Mouse (Mus musculus) cerebellum, adult 11 months (tissue): Measurements from ENCODE around the gene Ror1.

Experiments used
- DNase-seq: peaks from one replicate; pipeline ENCODE4 v3.0.0; 2022

Gene Ror1

GRCm38 (mm10) chr4:100118676-100119075, 23.1 kb downstream of the Ror1 start:
- DNase-seq, result no peak

- no peak for DNase-seq
Observed at GRCm38 (mm10) chr4:100119431-100119830, 23.8 kb downstream of the Ror1 start.

GRCm38 (mm10) chr4:100120547-100120946, 25.0 kb downstream of the Ror1 start:
- peak; percentile 61 for DNase-seq

GRCm38 (mm10) chr4:100122436-100122835, 26.8 kb downstream of the Ror1 start:
- DNase-seq, result no peak

- DNase-seq, result no peak
Observed at GRCm38 (mm10) chr4:100123519-100123918, 27.9 kb downstream of the Ror1 start.

GRCm38 (mm10) chr4:100124056-100124455, 28.5 kb downstream of the Ror1 start:
- DNase-seq, result no peak

- DNase-seq, result no peak
Observed at GRCm38 (mm10) chr4:100124935-100125334, 29.3 kb downstream of the Ror1 start.

- DNase-seq, result no peak
Observed at GRCm38 (mm10) chr4:100126531-100127310, 31.1 kb downstream of the Ror1 start.

GRCm38 (mm10) chr4:100128026-100128922, 32.7 kb downstream of the Ror1 start:
- peak; percentile 53 for DNase-seq

- DNase-seq, result peak; percentile 66
Observed at GRCm38 (mm10) chr4:100129201-100129600, 33.6 kb downstream of the Ror1 start.

- DNase-seq, result no peak
Observed at GRCm38 (mm10) chr4:100130771-100131475, 35.3 kb downstream of the Ror1 start.

- DNase-seq, result no peak
Observed at GRCm38 (mm10) chr4:100131488-100131887, 35.9 kb downstream of the Ror1 start.

- no peak for DNase-seq
Observed at GRCm38 (mm10) chr4:100132261-100132660, 36.7 kb downstream of the Ror1 start.

- no peak for DNase-seq
Observed at GRCm38 (mm10) chr4:100136046-100136445, 40.5 kb downstream of the Ror1 start.

- no peak for DNase-seq
Observed at GRCm38 (mm10) chr4:100137102-100137835, 41.7 kb downstream of the Ror1 start.

- DNase-seq, result no peak
Observed at GRCm38 (mm10) chr4:100141626-100142025, 46.0 kb downstream of the Ror1 start.

GRCm38 (mm10) chr4:100144744-100145143, 49.2 kb downstream of the Ror1 start:
- DNase-seq, result no peak

- DNase-seq, result no peak
Observed at GRCm38 (mm10) chr4:100150797-100151196, 55.2 kb downstream of the Ror1 start.

- no peak for DNase-seq
Observed at GRCm38 (mm10) chr4:100154560-100155130, 59.1 kb downstream of the Ror1 start.

- DNase-seq, result no peak
Observed at GRCm38 (mm10) chr4:100155731-100156130, 60.1 kb downstream of the Ror1 start.

- no peak for DNase-seq
Observed at GRCm38 (mm10) chr4:100158401-100158800, 62.8 kb downstream of the Ror1 start.

GRCm38 (mm10) chr4:100160156-100160555, 64.6 kb downstream of the Ror1 start:
- no peak for DNase-seq
